Mouse (Mus musculus) right cerebral cortex, postnatal 36 days (tissue): Measurements from ENCODE around the gene Hint2.

ENCODE experiments used
- DNase-seq, 2 experiments: peaks; one replicate each; pipeline ENCODE4 v3.0.0; 2022; ENCODE audit warnings: low spot score in 2 of 2, mixed read lengths in 1 of 2

Gene Hint2

GRCm38 (mm10) chr4:43604751-43605685 lies 51.2 kb downstream of the Hint2 start:
- no peak for DNase-seq
